Mouse (Mus musculus): ENCODE results near the gene Slc38a10. TPM values are rescaled to one million over a fixed set of nuclear protein-coding genes. Genes with fewer than 3 reads are reported as not detected.

Gene Slc38a10
- total RNA-seq, 2 experiments from 2014 or later, result 82.6 to 83.9 TPM

- no peak for DNase-seq (ENCODE audit: low spot score in 2 of 2)
Measured at GRCm38 (mm10) chr11:120107796-120108195, 43.4 kb downstream of the Slc38a10 start.

GRCm38 (mm10) chr11:120107026-120107425, 44.1 kb downstream of the Slc38a10 start:
- no peak for DNase-seq (ENCODE audit: low spot score in 2 of 2)

- DNase-seq (ENCODE audit: low spot score in 2 of 2), result no peak
Measured at GRCm38 (mm10) chr11:120103431-120103997, 47.6 kb downstream of the Slc38a10 start.

- DNase-seq (ENCODE audit: low spot score in 2 of 2), result peak; percentile 67 to 72
Measured at GRCm38 (mm10) chr11:120101036-120101435, 50.1 kb downstream of the Slc38a10 start.

- DNase-seq (ENCODE audit: low spot score in 2 of 2), result peak; percentile 97 to 99
Measured at GRCm38 (mm10) chr11:120098588-120099511, 52.3 kb downstream of the Slc38a10 start, which contains the start of the genes Tepsin and Ndufaf8. Gene Tepsin, minus strand, starts transcription at chr11:120098731. Gene Ndufaf8, plus strand, starts transcription at chr11:120098928.

- no peak for DNase-seq (ENCODE audit: low spot score in 2 of 2)
Measured at GRCm38 (mm10) chr11:120092817-120093591, 58.1 kb downstream of the Slc38a10 start.

- DNase-seq (ENCODE audit: low spot score in 2 of 2), result no peak
Measured at GRCm38 (mm10) chr11:120090661-120091060, 60.5 kb downstream of the Slc38a10 start.

- DNase-seq (ENCODE audit: low spot score in 2 of 2), result peak; percentile 97 to 98
Measured at GRCm38 (mm10) chr11:120086702-120087152, 64.4 kb downstream of the Slc38a10 start, which contains the start of gene Cep131. Gene Cep131, minus strand, starts transcription at chr11:120086827.

- DNase-seq (ENCODE audit: low spot score in 2 of 2), result no peak
Measured at GRCm38 (mm10) chr11:120085891-120086627, 65.1 kb downstream of the Slc38a10 start.

GRCm38 (mm10) chr11:120080282-120080681, 70.9 kb downstream of the Slc38a10 start:
- no peak for DNase-seq (ENCODE audit: low spot score in 2 of 2)

GRCm38 (mm10) chr11:120076191-120076590, 75.0 kb downstream of the Slc38a10 start:
- DNase-seq (ENCODE audit: low spot score in 2 of 2), result no peak

GRCm38 (mm10) chr11:120072986-120073647, 78.0 kb downstream of the Slc38a10 start:
- DNase-seq (ENCODE audit: low spot score in 2 of 2), result no peak

- no peak for DNase-seq (ENCODE audit: low spot score in 2 of 2)
Measured at GRCm38 (mm10) chr11:120071731-120072320, 79.3 kb downstream of the Slc38a10 start.

GRCm38 (mm10) chr11:120071065-120071464, 80.1 kb downstream of the Slc38a10 start:
- DNase-seq (ENCODE audit: low spot score in 2 of 2), result no peak

- no peak for DNase-seq (ENCODE audit: low spot score in 2 of 2)
Measured at GRCm38 (mm10) chr11:120070286-120070930, 80.7 kb downstream of the Slc38a10 start.

- DNase-seq (ENCODE audit: low spot score in 2 of 2), result no peak
Measured at GRCm38 (mm10) chr11:120069261-120069660, 81.9 kb downstream of the Slc38a10 start.

GRCm38 (mm10) chr11:120067834-120068233, 83.3 kb downstream of the Slc38a10 start:
- no peak for DNase-seq (ENCODE audit: low spot score in 2 of 2)

- DNase-seq (ENCODE audit: low spot score in 2 of 2), result peak in 1 of 2 experiments; percentile 54
Measured at GRCm38 (mm10) chr11:120065291-120065690, 85.9 kb downstream of the Slc38a10 start.

GRCm38 (mm10) chr11:120064668-120065040, 86.5 kb downstream of the Slc38a10 start:
- no peak for DNase-seq (ENCODE audit: low spot score in 2 of 2)
